Comparison of ENCODE assay signal across 16 mouse cellular contexts in the genomic region with DNA sequence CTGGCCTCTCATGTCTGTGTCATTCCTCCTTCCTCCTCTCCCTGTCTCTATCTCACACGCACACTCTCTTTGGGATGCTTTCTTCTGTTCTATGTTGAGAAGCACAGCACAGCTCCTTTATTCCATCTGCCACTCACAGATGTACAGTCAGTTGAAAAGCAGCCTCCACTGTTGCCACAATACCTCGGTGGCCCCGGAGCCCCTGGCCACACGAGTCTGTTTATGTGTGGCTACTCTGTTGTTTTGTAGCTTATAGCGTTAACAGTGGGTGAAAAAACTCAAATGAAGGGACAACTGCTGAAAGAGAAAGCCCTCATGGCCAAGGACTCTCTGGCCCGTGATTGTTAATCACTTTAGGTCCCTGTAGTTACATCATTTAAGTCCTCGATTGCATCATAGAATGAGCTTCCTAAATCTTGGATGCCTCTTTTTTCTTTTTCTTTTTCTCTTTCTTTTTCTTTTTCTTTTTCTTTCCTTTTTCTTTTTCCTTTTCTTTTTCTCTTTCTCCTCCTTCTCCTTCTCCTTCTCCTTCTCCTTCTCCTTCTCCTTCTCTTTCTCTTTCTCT.
"Had no signal": no experiment of that assay in that cellular context is flagged by ENCODE, and none has a peak within 500 bp of the region (broad histone marks: within the 10 kb centered on the region; RNA-seq: fewer than 3 reads in every experiment).

No protein-coding gene starts in this region.

- H3K36me3 ChIP-seq: liver, embryonic 13.5 days; liver, embryonic 15.5 days; lung, embryonic 15.5 days; midbrain, embryonic 13.5 days; midbrain, embryonic 15.5 days; neural tube, embryonic 13.5 days; neural tube, embryonic 15.5 days had no signal

- H3K4me3 ChIP-seq: liver, embryonic 13.5 days; liver, embryonic 15.5 days; lung, embryonic 15.5 days; megakaryocyte, embryonic 14.5 days; midbrain, embryonic 13.5 days; midbrain, embryonic 15.5 days; neural tube, embryonic 13.5 days; neural tube, embryonic 15.5 days had no signal

- H3K27me3 ChIP-seq: liver, embryonic 13.5 days; liver, embryonic 15.5 days; lung, embryonic 15.5 days; megakaryocyte, embryonic 14.5 days; midbrain, embryonic 13.5 days; midbrain, embryonic 15.5 days; neural tube, embryonic 13.5 days; neural tube, embryonic 15.5 days had no signal

- H3K4me2 ChIP-seq: liver, embryonic 13.5 days; liver, embryonic 15.5 days; lung, embryonic 15.5 days; midbrain, embryonic 11.5 days; midbrain, embryonic 13.5 days; midbrain, embryonic 15.5 days; neural tube, embryonic 13.5 days; neural tube, embryonic 15.5 days had no signal

- DNase-seq: liver, embryonic 13.5 days; liver, postnatal 0 days; lung, adult 2 months; lung, postnatal 10 days; right cerebral cortex, postnatal 14 days; thymus, adult 18-20 months; thymus, postnatal 14 days; thymus, postnatal 4 days had no signal
